In genomic region chr13:36284097-36284496, GRCm38 (mm10) we compare ENCODE assay signal across 18 mouse cellular contexts.
DNase-seq lines count a peak whose midpoint lies in the region; ATAC-seq and TF ChIP-seq lines count a peak whose summit lies in the region.
"Had no signal": no experiment of that assay in that cellular context is flagged by ENCODE, and none has a peak within 500 bp of the region (broad histone marks: within the 10 kb centered on the region; RNA-seq: fewer than 3 reads in every experiment).

No protein-coding gene starts in this region.

- no peak overlapping the region for H3K9ac ChIP-seq in hindbrain, postnatal 0 days (replicated peaks; ENCODE audit: low read length)
- no peak overlapping the region for H3K9ac ChIP-seq in hindbrain, embryonic 14.5 days
- no peak overlapping the region for H3K9ac ChIP-seq in midbrain, embryonic 16.5 days (ENCODE audit: low read depth, low read length)
- H3K9ac ChIP-seq: limb, embryonic 15.5 days; liver, embryonic 15.5 days had no signal

- no peak for ATAC-seq in hindbrain, postnatal 0 days
- no peak for ATAC-seq in hindbrain, embryonic 14.5 days (ENCODE audit: low FRiP score)
- no peak for ATAC-seq in midbrain, embryonic 16.5 days
- ATAC-seq: intestine, postnatal 0 days had no signal

- peaks cover 34% of the 10 kb centered on the region for H3K4me1 ChIP-seq in hindbrain, embryonic 10.5 days (replicated peaks)
- H3K4me1 ChIP-seq in hindbrain, postnatal 0 days (ENCODE audit: insufficient read depth, low read length), result peaks cover 9% of the 10 kb centered on the region
- H3K4me1 ChIP-seq in hindbrain, embryonic 14.5 days (replicated peaks; ENCODE audit: control insufficient read depth, insufficient read depth, low read length), result peaks cover 25% of the 10 kb centered on the region
- peaks cover 29% of the 10 kb centered on the region for H3K4me1 ChIP-seq in midbrain, embryonic 16.5 days (ENCODE audit: control insufficient read depth, insufficient read depth, low read length)
- H3K4me1 ChIP-seq: liver, embryonic 15.5 days had no signal

- peaks cover 60% of the 10 kb centered on the region for H3K27me3 ChIP-seq in hindbrain, embryonic 10.5 days (ENCODE audit: insufficient read depth, poor library complexity, severe bottlenecking)
- H3K27me3 ChIP-seq in hindbrain, postnatal 0 days (ENCODE audit: insufficient read depth, low read length), result no peaks in the 10 kb centered on the region
- H3K27me3 ChIP-seq in hindbrain, embryonic 14.5 days (ENCODE audit: control insufficient read depth, insufficient read depth, low read length), result peaks cover 11% of the 10 kb centered on the region; the same call in 1 of the 2 replicates
- peaks cover 4% of the 10 kb centered on the region; the same call in 1 of the 2 replicates for H3K27me3 ChIP-seq in midbrain, embryonic 16.5 days (ENCODE audit: control insufficient read depth, insufficient read depth, low read depth, low read length)
- H3K27me3 ChIP-seq: CH12.LX; limb, embryonic 15.5 days; liver, embryonic 15.5 days; megakaryocyte, embryonic 14.5 days had no signal

- WGBS in hindbrain, embryonic 10.5 days, result 48% methylated on average over 1 of the region's 1 CpGs
- WGBS in hindbrain, postnatal 0 days, result 29% methylated on average over 1 of the region's 1 CpGs
- WGBS in hindbrain, embryonic 14.5 days, result 22% methylated on average over 1 of the region's 1 CpGs
- WGBS in midbrain, embryonic 16.5 days, result 19% methylated on average over 1 of the region's 1 CpGs

- no peak for DNase-seq in hindbrain, embryonic 10.5 days (ENCODE audit: low spot score)
- no peak for DNase-seq in hindbrain, postnatal 0 days (ENCODE audit: low spot score)
- peak; percentile 34 for DNase-seq in retina, postnatal 1 day
- DNase-seq in retina, embryonic 14.5 days (ENCODE audit: low spot score), result no peak
- DNase-seq in hindbrain, embryonic 14.5 days (ENCODE audit: low spot score), result no peak
- no peak for DNase-seq in frontal cortex, adult 2 months (ENCODE audit: extremely low spot score in 1 of 2, low spot score in 1 of 2)
- no peak for DNase-seq in heart, adult 18-20 months
- DNase-seq: cerebellum, adult 9-10 months; gastrocnemius, postnatal 36 days; layer of hippocampus, postnatal 36 days; thymus, postnatal 14 days had no signal

- no peaks in the 10 kb centered on the region for H3K9me3 ChIP-seq in hindbrain, embryonic 10.5 days
- no peaks in the 10 kb centered on the region for H3K9me3 ChIP-seq in hindbrain, postnatal 0 days (ENCODE audit: low read length)
- no peaks in the 10 kb centered on the region for H3K9me3 ChIP-seq in hindbrain, embryonic 14.5 days (ENCODE audit: control insufficient read depth, low read length)
- no peaks in the 10 kb centered on the region for H3K9me3 ChIP-seq in midbrain, embryonic 16.5 days (replicated peaks; ENCODE audit: control insufficient read depth, low read length, poor library complexity, severe bottlenecking)
- H3K9me3 ChIP-seq: limb, embryonic 15.5 days; liver, embryonic 15.5 days; megakaryocyte, embryonic 14.5 days had no signal

- no peak overlapping the region for H3K4me2 ChIP-seq in hindbrain, postnatal 0 days (ENCODE audit: low read depth, low read length)
- H3K4me2 ChIP-seq in hindbrain, embryonic 14.5 days (replicated peaks), result no peak overlapping the region
- H3K4me2 ChIP-seq in midbrain, embryonic 16.5 days (ENCODE audit: low read length), result no peak overlapping the region
- H3K4me2 ChIP-seq: limb, embryonic 15.5 days; liver, embryonic 15.5 days had no signal

- H3K4me3 ChIP-seq in hindbrain, embryonic 10.5 days, result no peak overlapping the region
- no peak overlapping the region for H3K4me3 ChIP-seq in hindbrain, postnatal 0 days (ENCODE audit: low read length)
- no peak overlapping the region for H3K4me3 ChIP-seq in hindbrain, embryonic 14.5 days (replicated peaks; ENCODE audit: low read length)
- no peak overlapping the region for H3K4me3 ChIP-seq in midbrain, embryonic 16.5 days (ENCODE audit: low read depth, low read length)
- H3K4me3 ChIP-seq: limb, embryonic 15.5 days; liver, embryonic 15.5 days; megakaryocyte, embryonic 14.5 days; myocyte had no signal

- no peak for TF ChIP-seq CTCF in hindbrain, postnatal 0 days (IDR thresholded peaks at IDR 0.05; ENCODE audit: low read depth)

- H3K36me3 ChIP-seq in hindbrain, embryonic 10.5 days, result no peaks in the 10 kb centered on the region
- H3K36me3 ChIP-seq in hindbrain, postnatal 0 days (ENCODE audit: insufficient read depth, low read length), result no peaks in the 10 kb centered on the region
- no peaks in the 10 kb centered on the region for H3K36me3 ChIP-seq in hindbrain, embryonic 14.5 days (replicated peaks; ENCODE audit: control insufficient read depth, insufficient read depth)
- H3K36me3 ChIP-seq in midbrain, embryonic 16.5 days (ENCODE audit: control insufficient read depth, insufficient read depth, low read length), result no peaks in the 10 kb centered on the region
- H3K36me3 ChIP-seq: limb, embryonic 15.5 days; liver, embryonic 15.5 days had no signal

- H3K27ac ChIP-seq in hindbrain, embryonic 10.5 days, result peak overlapping the region; percentile 81; the same call in 1 of the 2 replicates
- no peak overlapping the region; the same call in 1 of the 2 replicates for H3K27ac ChIP-seq in hindbrain, postnatal 0 days
- peak overlapping the region; percentile 83; the same call in 1 of the 2 replicates for H3K27ac ChIP-seq in hindbrain, embryonic 14.5 days
- peak overlapping the region; percentile 86 for H3K27ac ChIP-seq in midbrain, embryonic 16.5 days (ENCODE audit: low read length)
- H3K27ac ChIP-seq: limb, embryonic 15.5 days; liver, embryonic 15.5 days had no signal
